Mouse (Mus musculus): ENCODE data around the gene Tril. TPM values are rescaled to one million over a fixed set of nuclear protein-coding genes. Genes with fewer than 3 reads are reported as not detected.

The Tril gene
- polyA plus RNA-seq, 1 experiment: 2.3 TPM

DNA sequence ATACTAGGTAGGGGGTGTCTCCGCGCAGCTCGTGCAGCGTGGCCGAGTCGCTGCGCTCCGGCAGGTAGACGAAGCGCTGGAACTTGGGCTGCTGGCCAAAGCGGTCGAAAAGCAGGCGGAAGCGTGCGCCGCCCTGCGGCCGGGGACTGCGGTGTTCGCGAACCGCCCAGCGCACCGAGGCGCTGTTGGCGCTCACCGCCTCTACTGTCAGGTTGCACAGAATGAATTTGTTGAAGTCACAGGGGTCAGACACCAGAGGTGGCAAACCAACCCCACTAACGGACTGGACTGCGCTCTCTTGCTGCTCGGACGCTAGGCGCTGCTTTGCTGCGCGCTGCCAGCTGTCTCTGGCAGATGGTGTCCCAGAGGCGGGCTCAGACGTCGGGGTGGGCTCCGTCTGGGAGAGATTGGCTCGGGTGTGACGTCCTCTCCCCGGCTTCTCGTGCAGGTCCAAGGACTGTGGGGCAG, 2.3 kb downstream of the Tril start:
- no peak for DNase-seq (ENCODE audit: low read depth in 1 of 2, low spot score in 2 of 2)
- H3K27ac ChIP-seq (ENCODE audit: insufficient read depth, low read length): no peak overlapping the region
- H3K4me1 ChIP-seq (ENCODE audit: control insufficient read depth, insufficient read depth, insufficient read length): peaks cover 9% of the 10 kb centered on the region
- TF ChIP-seq POLR2A (IDR thresholded peaks at IDR 0.05; ENCODE audit: low read depth, low read length): no peak
- TF ChIP-seq CTCF (IDR thresholded peaks at IDR 0.05; ENCODE audit: extremely low read depth, insufficient read depth, insufficient read length, insufficient replicate concordance): no peak
- H3K27me3 ChIP-seq (ENCODE audit: control insufficient read depth, insufficient read depth, low read length): peaks cover 15% of the 10 kb centered on the region
- H3K36me3 ChIP-seq (ENCODE audit: control insufficient read depth, insufficient read depth, low read length): no peaks in the 10 kb centered on the region
- no peak overlapping the region for H3K4me3 ChIP-seq (ENCODE audit: extremely low read depth, insufficient read depth, insufficient read length)
- WGBS: 3% methylated on average over 42 of the region's 42 CpGs

DNA sequence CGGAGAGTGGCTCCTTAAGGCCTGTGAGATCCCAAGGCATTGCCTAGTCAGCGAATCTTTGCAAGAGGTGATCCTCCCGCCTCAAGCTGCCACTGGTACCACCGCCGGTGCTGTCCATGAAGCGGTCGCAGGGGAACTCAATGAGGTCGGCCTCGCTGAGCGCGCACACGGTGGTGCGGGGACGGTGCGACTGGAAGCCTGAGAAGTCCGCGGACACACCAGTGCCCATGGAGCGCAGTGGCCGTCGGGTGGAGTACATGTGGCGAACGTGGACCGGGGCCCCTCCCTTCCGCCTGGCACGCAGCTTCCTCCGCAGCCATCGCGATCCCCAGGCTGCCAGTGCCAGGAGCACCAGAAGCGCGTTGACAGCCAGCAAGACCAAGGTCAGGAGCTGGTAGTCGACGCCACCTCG, 2.9 kb downstream of the Tril start:
- no peak for DNase-seq (ENCODE audit: low read depth in 1 of 2, low spot score in 2 of 2)
- H3K27me3 ChIP-seq (ENCODE audit: control insufficient read depth, insufficient read depth, low read length): peaks cover 15% of the 10 kb centered on the region
- no peak overlapping the region for H3K27ac ChIP-seq (ENCODE audit: insufficient read depth, low read length)
- H3K4me3 ChIP-seq (ENCODE audit: extremely low read depth, insufficient read depth, insufficient read length): no peak overlapping the region
- H3K36me3 ChIP-seq (ENCODE audit: control insufficient read depth, insufficient read depth, low read length): no peaks in the 10 kb centered on the region
- TF ChIP-seq CTCF (IDR thresholded peaks at IDR 0.05; ENCODE audit: extremely low read depth, insufficient read depth, insufficient read length, insufficient replicate concordance): no peak
- no peak for TF ChIP-seq POLR2A (IDR thresholded peaks at IDR 0.05; ENCODE audit: low read depth, low read length)
- WGBS: 23% methylated on average over 33 of the region's 33 CpGs
- peaks cover 9% of the 10 kb centered on the region for H3K4me1 ChIP-seq (ENCODE audit: control insufficient read depth, insufficient read depth, insufficient read length)

DNA sequence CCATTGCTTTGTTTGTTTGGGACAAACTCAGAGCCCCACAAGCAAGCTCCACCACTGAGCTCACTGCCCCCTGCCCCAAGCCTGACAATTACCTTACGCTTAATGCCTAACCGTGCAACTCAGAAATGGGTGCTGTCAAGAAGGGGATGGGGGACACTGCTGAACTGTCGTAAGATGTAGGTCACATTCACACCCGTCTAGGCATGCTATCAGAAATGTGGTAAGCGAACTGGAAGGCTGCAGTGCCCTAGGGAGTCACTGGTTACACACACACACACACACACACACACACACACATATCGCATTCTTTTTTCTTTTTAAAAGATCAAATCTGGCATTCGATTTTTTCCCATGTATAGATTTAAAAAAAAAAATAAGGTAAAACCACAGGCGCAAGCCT, 4.0 kb downstream of the Tril start:
- 84% methylated on average over 8 of the region's 8 CpGs for WGBS
- TF ChIP-seq CTCF (IDR thresholded peaks at IDR 0.05; ENCODE audit: extremely low read depth, insufficient read depth, insufficient read length, insufficient replicate concordance): no peak
- TF ChIP-seq POLR2A (IDR thresholded peaks at IDR 0.05; ENCODE audit: low read depth, low read length): no peak
- DNase-seq (ENCODE audit: low read depth in 1 of 2, low spot score in 2 of 2): no peak
- Histone ChIP-seq H3K36me3 (ENCODE audit: control insufficient read depth, insufficient read depth, low read length) (no peaks in the 10 kb centered on the region), H3K4me1 (ENCODE audit: control insufficient read depth, insufficient read depth, insufficient read length) (peaks cover 9% of the 10 kb centered on the region), H3K4me3 (ENCODE audit: extremely low read depth, insufficient read depth, insufficient read length) (no peak overlapping the region), H3K27me3 (ENCODE audit: control insufficient read depth, insufficient read depth, low read length) (peaks cover 15% of the 10 kb centered on the region), H3K27ac (ENCODE audit: insufficient read depth, low read length) (no peak overlapping the region)

DNA sequence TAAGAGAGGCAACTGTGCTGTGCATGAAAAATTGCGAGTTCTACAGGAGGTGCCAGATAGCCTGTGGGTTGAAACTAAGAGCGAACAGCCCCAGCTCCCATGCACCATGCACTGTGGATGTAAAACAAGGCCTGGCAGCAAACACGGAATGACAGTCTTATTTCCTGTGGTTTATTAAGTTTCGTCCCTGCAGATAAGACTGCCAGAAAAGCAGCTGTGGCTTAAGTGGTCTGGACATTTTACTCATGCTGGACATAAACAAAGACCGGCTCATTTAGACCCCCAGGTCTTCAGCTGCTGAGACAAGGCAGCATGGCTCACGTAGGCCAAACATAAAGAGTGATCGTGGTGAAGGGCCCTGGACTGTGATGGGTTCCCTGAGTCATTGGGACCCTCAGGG, 4.9 kb downstream of the Tril start:
- no peaks in the 10 kb centered on the region for H3K36me3 ChIP-seq (ENCODE audit: control insufficient read depth, insufficient read depth, low read length)
- peaks cover 9% of the 10 kb centered on the region for H3K4me1 ChIP-seq (ENCODE audit: control insufficient read depth, insufficient read depth, insufficient read length)
- TF ChIP-seq CTCF (IDR thresholded peaks at IDR 0.05; ENCODE audit: extremely low read depth, insufficient read depth, insufficient read length, insufficient replicate concordance) (no peak), POLR2A (IDR thresholded peaks at IDR 0.05; ENCODE audit: low read depth, low read length) (no peak)
- H3K4me3 ChIP-seq (ENCODE audit: extremely low read depth, insufficient read depth, insufficient read length): no peak overlapping the region
- H3K27me3 ChIP-seq (ENCODE audit: control insufficient read depth, insufficient read depth, low read length): peaks cover 13% of the 10 kb centered on the region
- 81% methylated on average over 7 of the region's 7 CpGs for WGBS
- DNase-seq (ENCODE audit: low read depth in 1 of 2, low spot score in 2 of 2): no peak
- H3K27ac ChIP-seq (ENCODE audit: insufficient read depth, low read length): no peak overlapping the region

DNA sequence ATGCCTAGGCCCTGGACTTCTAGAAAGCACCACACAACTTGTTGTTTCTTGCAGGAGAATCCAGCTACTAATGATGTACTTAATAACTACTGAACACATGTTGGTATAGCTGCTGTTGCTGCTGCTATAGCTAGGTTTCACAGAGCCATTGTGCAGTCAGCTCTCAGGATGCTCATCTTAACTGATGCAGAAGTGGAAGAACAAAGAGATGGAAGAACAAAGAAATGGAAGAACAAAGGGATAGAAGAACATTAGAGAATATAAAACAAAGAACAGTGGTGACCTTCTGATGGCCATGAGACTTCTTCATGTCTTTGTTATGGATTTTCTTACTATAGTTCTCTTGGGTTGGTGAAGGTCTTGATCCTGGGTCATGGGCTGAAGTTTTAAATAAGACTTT, 6.4 kb downstream of the Tril start:
- Histone ChIP-seq H3K27ac (ENCODE audit: insufficient read depth, low read length) (no peak overlapping the region), H3K4me3 (ENCODE audit: extremely low read depth, insufficient read depth, insufficient read length) (no peak overlapping the region), H3K36me3 (ENCODE audit: control insufficient read depth, insufficient read depth, low read length) (no peaks in the 10 kb centered on the region), H3K27me3 (ENCODE audit: control insufficient read depth, insufficient read depth, low read length) (peaks cover 6% of the 10 kb centered on the region), H3K4me1 (ENCODE audit: control insufficient read depth, insufficient read depth, insufficient read length) (peaks cover 9% of the 10 kb centered on the region; the same call in 1 of the 2 replicates)
- DNase-seq (ENCODE audit: low read depth in 1 of 2, low spot score in 2 of 2): no peak
- TF ChIP-seq CTCF (IDR thresholded peaks at IDR 0.05; ENCODE audit: extremely low read depth, insufficient read depth, insufficient read length, insufficient replicate concordance) (no peak), POLR2A (IDR thresholded peaks at IDR 0.05; ENCODE audit: low read depth, low read length) (no peak)

DNA sequence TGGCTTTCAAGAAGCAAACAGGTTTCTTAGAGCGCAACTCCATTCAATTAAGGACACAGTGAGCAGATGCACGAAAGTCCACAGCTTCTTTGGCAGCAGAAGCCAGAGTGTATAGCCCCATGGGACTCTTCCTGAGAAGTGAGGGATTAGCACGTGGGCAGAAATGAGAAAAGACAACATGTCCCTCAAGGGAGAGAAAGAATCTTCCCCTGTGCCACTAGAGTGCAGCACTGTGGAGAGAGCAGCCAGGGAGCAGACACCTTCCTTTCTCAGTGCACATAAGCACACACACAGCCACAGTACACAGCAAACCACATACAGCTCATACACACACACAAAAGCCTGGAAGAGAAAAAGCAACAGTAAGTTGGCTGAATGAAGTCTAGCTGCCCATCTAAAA, 8.4 kb downstream of the Tril start:
- H3K36me3 ChIP-seq (ENCODE audit: control insufficient read depth, insufficient read depth, low read length): no peaks in the 10 kb centered on the region
- H3K4me1 ChIP-seq (ENCODE audit: control insufficient read depth, insufficient read depth, insufficient read length): no peaks in the 10 kb centered on the region
- H3K4me3 ChIP-seq (ENCODE audit: extremely low read depth, insufficient read depth, insufficient read length): no peak overlapping the region
- no peak for TF ChIP-seq CTCF (IDR thresholded peaks at IDR 0.05; ENCODE audit: extremely low read depth, insufficient read depth, insufficient read length, insufficient replicate concordance)
- TF ChIP-seq POLR2A (IDR thresholded peaks at IDR 0.05; ENCODE audit: low read depth, low read length): no peak
- H3K27ac ChIP-seq (ENCODE audit: insufficient read depth, low read length): no peak overlapping the region
- WGBS: 76% methylated on average over 3 of the region's 3 CpGs
- no peaks in the 10 kb centered on the region for H3K27me3 ChIP-seq (ENCODE audit: control insufficient read depth, insufficient read depth, low read length)
- no peak for DNase-seq (ENCODE audit: low read depth in 1 of 2, low spot score in 2 of 2)

DNA sequence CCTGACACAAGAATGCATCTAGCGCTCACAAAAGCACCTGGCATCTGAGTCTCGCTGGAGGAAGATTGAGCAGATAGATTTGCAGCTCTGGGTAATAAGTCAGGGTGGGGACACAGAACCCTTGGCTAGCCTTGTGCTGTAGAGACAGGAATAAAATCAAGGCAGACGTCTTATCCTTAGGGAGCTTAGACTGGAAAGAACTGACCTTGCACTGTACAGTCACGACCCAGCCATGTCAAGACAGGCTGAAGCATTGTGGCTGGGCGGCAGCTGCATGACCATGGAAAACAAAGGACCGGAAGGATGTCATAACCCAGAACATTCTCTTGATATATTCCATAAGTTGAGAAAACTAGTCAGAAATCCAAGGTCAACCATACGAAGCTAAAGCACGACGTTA, 11.8 kb downstream of the Tril start:
- no peak for DNase-seq (ENCODE audit: low read depth in 1 of 2, low spot score in 2 of 2)
- Histone ChIP-seq H3K4me3 (ENCODE audit: extremely low read depth, insufficient read depth, insufficient read length) (no peak overlapping the region), H3K36me3 (ENCODE audit: control insufficient read depth, insufficient read depth, low read length) (no peaks in the 10 kb centered on the region), H3K4me1 (ENCODE audit: control insufficient read depth, insufficient read depth, insufficient read length) (no peaks in the 10 kb centered on the region), H3K27ac (ENCODE audit: insufficient read depth, low read length) (no peak overlapping the region), H3K27me3 (ENCODE audit: control insufficient read depth, insufficient read depth, low read length) (no peaks in the 10 kb centered on the region)
- no peak for TF ChIP-seq POLR2A (IDR thresholded peaks at IDR 0.05; ENCODE audit: low read depth, low read length)
- TF ChIP-seq CTCF (IDR thresholded peaks at IDR 0.05; ENCODE audit: extremely low read depth, insufficient read depth, insufficient read length, insufficient replicate concordance): no peak
- WGBS: 88% methylated on average over 9 of the region's 9 CpGs

Data from spleen, adult 2 months (tissue).